Mouse (Mus musculus) induced T-regulatory cell, adult 2 months (primary cell): ENCODE measurements around the gene Tmod2.

Source experiments
- DNase-seq: peaks from one replicate; pipeline ENCODE4 v3.0.0-alpha.2; 2012; ENCODE audit warnings: low read depth

Tmod2 gene

GRCm38 (mm10) chr9:75600166-75600934, 10.8 kb downstream of the Tmod2 start:
- DNase-seq: no peak

GRCm38 (mm10) chr9:75599191-75599841, 11.8 kb downstream of the Tmod2 start:
- DNase-seq: no peak

- no peak for DNase-seq
Measured at GRCm38 (mm10) chr9:75597596-75597995, 13.5 kb downstream of the Tmod2 start.

DNA sequence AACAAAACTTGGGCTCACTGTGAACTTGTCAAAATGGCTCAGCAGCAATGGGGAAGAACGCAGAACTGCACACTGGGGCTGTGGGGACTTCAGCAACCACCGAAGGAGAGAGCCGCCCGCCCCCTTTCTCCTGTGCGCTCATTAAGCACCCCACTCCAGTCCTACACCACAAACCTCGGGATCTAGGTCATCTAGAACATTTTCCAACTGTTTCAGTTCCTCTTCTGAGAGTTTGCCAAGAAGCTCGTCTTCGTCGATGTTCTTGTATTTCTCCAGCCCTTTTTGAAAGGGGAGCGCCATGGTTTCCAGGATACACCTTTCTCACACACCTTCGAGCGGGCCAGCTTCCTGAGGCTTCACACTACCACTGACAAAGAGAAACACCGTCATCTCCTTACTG, 14.1 kb downstream of the Tmod2 start:
- no peak for DNase-seq

- peak; percentile 7 for DNase-seq
Measured at GRCm38 (mm10) chr9:75593481-75593880, 17.6 kb downstream of the Tmod2 start.

DNA sequence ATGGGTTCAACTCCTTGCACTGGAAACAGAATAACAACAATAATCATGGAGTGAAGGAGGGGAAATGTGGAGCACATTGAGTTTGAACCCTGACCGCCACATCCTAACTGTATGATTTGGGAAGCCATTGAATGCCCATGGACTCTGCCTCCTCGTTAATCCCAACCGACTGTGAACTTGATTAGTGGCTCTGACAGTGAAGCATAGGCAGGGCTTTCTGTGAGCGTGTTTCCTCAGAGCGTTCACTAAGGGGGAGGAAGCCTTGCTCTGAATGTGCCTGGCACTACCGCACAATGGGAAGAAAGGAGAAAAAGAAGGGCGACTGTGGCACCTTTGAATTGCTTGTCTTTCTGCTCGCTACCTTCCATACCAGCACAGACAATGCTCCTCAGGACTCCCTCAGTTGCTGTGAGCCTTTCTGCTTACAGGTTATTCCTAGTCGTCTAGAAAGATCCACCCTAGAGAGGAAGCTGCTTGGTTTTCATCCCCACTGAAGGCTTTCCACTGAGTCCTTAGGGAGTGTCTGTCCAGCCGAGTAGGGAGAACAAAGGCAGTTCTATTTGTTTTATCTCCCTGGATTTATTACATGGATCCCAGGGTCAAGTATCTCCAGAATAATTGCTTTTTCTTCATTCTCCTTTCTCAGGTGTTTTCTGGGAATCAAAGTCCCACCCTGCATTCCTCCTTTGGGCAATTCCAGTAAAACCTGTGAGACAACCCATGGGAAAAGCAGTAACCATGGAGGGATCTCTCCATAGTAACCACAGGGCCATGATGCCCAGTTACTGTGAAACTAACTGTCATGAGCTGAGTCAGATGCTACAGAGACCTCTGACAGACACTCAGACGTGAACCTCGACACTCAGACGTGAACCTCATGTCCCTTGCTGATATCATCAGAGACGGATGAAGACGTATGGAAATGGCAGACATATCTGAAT, 21.0 kb downstream of the Tmod2 start:
- DNase-seq: no peak

- DNase-seq: peak; percentile 71
Measured at GRCm38 (mm10) chr9:75581694-75582350, 29.3 kb downstream of the Tmod2 start.

DNA sequence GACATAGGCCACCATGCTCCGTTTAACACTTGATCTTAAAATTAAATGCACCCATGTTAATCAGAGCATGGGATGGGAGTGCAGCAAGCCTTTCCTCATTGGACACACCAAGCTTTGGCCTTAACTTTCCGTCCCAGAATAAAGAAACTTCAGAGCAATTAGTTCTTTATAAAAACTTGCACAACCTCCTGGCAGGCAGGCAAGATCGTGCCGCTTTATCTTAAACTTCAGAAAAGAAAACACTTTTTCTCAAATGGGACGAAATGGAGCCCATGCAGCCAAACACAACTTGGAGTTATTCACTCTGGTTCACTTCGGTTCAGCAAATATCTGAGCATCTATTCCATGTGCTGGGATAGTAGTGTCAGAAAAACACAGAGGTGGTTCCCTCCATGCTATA, 31.8 kb downstream of the Tmod2 start:
- DNase-seq: no peak

- no peak for DNase-seq
Measured at GRCm38 (mm10) chr9:75571036-75571942, 39.8 kb downstream of the Tmod2 start.

GRCm38 (mm10) chr9:75568399-75568798, 42.7 kb downstream of the Tmod2 start:
- DNase-seq: no peak

DNA sequence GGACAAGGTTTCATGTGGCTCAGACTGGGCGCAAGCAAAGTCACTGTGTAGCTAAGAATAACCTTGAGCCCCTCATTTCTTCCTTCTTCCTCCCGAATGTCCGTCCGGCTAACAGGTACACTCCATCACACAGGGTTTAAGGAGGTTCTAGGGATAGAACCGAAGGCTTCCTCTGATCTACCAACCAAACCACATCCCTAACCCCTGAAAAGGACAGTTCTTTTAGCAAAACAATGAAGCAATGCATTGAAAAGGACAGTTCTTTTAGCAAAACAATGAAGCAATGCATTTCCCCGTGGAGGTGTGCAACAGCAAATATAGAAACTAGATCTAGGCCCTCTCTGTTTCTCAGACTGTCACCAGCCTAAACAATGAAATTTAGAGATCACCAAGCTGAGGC, 46.2 kb downstream of the Tmod2 start:
- no peak for DNase-seq

DNA sequence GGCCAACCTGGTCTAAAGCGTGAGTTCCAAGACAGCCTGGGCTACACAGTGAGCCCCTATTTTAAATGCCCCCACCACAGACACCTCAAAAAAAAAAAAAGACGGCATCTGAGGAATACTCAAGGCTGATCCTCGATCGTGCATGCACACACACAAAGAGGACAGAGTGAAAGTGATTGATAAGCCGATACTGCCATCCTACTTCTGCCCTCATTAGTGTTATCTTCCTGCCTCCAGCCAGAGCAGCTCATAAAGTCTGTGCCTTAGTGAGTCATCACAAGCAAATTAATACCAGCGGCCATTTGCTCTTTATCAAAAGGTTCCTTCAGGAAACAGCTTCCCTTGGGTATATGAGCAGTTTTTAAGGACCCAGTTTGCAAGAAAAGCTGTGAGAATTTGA, 47.5 kb downstream of the Tmod2 start:
- DNase-seq: no peak

DNA sequence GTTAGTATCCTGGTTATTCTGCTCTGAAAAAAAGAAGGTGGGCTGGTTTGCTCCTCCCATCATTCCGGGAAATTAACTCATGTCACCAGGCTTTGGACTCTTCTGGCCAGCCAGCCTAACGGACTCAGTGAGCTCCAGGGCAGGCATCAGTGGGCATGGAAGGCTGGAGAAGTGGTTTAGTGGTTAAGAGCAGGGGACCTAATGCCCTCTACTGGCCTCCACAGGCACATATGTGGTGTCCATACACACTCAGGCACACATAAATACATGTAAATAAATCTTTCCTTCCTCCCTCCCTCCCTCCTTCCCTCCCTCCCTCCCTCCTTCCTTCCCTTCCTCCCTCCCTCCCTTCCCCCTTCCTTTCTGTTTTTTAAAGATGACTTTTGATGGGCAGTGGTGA, 47.9 kb downstream of the Tmod2 start:
- no peak for DNase-seq

GRCm38 (mm10) chr9:75561040-75561669, 50.0 kb downstream of the Tmod2 start:
- DNase-seq: no peak

- DNase-seq: no peak
Measured at GRCm38 (mm10) chr9:75560353-75560752, 50.8 kb downstream of the Tmod2 start.

- DNase-seq: peak; percentile 96
Measured at GRCm38 (mm10) chr9:75559512-75560012, 51.6 kb downstream of the Tmod2 start, which contains the start of gene Tmod3. TSS of gene Tmod3 (minus strand) at chr9:75559657.

- peak; percentile 77 for DNase-seq
Measured at GRCm38 (mm10) chr9:75558812-75559511, 52.2 kb downstream of the Tmod2 start.

- DNase-seq: no peak
Measured at GRCm38 (mm10) chr9:75558360-75558759, 52.8 kb downstream of the Tmod2 start.

- DNase-seq: no peak
Measured at GRCm38 (mm10) chr9:75553719-75554118, 57.4 kb downstream of the Tmod2 start.

DNA sequence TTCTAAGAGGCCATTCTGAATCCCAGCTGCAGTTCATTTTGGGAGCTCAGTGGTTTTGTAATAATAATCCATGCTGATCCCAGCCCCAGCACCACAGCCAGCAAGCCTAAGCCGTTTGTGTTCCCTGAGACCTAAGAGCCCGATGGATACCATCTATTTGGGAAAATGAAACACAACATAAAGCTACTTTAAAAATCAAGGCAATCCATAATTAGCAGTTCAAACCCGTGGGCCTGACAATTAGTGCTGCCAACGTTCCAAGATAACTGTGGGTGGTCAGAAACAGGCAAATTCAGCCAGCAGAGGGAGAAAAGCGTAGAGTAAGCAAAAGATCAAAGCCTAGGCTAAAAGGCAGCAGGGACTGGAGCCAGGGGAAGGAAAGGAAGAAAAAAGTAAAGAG, 59.8 kb downstream of the Tmod2 start:
- no peak for DNase-seq
